Mouse (Mus musculus) liver, embryonic 14.5 days (tissue): ENCODE measurements around the gene Ifi208. TPM values are rescaled to one million over a fixed set of nuclear protein-coding genes. Genes with fewer than 3 reads are reported as not detected.
"Not testable (repeated sequence)": the region's sequence is repeated elsewhere in the genome, so short reads cannot be mapped to it uniquely, and the experiment has no call there.

ENCODE experiments used
- ATAC-seq: fragments of 200-750 bp; cut with Nextera tagmentation; 2 replicates; pipeline ENCODE4 v1.8.0; 2017; ENCODE audit warnings: moderate number of reproducible peaks, mild to moderate bottlenecking, moderate library complexity; ENCODE audit not compliant: insufficient read depth
- DNase-seq, 3 experiments: peaks; one replicate each; pipeline ENCODE4 v3.0.0-alpha.2; 2012 to 2013; ENCODE audit warnings: low read depth in 3 of 3, low spot score in 3 of 3
- H3K27ac ChIP-seq: fragments of 300-500 bp; sonication (generic); 2 replicates; pipeline ENCODE4 v1.5.1; 2014; ENCODE audit warnings: moderate library complexity, mild to moderate bottlenecking, control low read depth, inconsistent platforms
- H3K27me3 ChIP-seq: fragments of 300-500 bp; sonication (generic); 2 replicates; pipeline ENCODE4 v1.6.1; 2014; ENCODE audit warnings: mild to moderate bottlenecking, low read length, moderate library complexity; ENCODE audit not compliant: control insufficient read depth, insufficient read depth
- H3K36me3 ChIP-seq: fragments of 300-500 bp; sonication (generic); replicated peaks from 2 replicates; pipeline ENCODE4 v1.6.1; 2014; ENCODE audit warnings: low read depth; ENCODE audit not compliant: control insufficient read depth, insufficient read depth
- H3K4me1 ChIP-seq, 2 experiments: fragments of 200-500 bp in 1 of 2; fragments of 300-500 bp in 1 of 2; sonication (generic) in 1 of 2; replicated peaks; 2 replicates each; pipeline ENCODE4 v1.6.1; 2012 to 2014; ENCODE audit warnings: antibody characterized with exemption in 1 of 2, inconsistent platforms in 1 of 2, low read length in 1 of 2; ENCODE audit not compliant: control insufficient read depth in 2 of 2, insufficient read depth in 2 of 2
- H3K4me2 ChIP-seq: fragments of 300-500 bp; sonication (generic); 2 replicates; pipeline ENCODE4 v1.6.1; 2014; ENCODE audit warnings: low read depth, mild to moderate bottlenecking, control low read depth, moderate library complexity
- H3K4me3 ChIP-seq, 2 experiments: fragments of 200-500 bp in 1 of 2; fragments of 300-500 bp in 1 of 2; sonication (generic) in 1 of 2; 2 replicates each; pipeline ENCODE4 v1.5.1; 2012 to 2014; ENCODE audit warnings: low read depth in 2 of 2, low read length in 2 of 2, mild to moderate bottlenecking in 2 of 2, control low read depth in 1 of 2, inconsistent platforms in 1 of 2, moderate library complexity in 1 of 2; ENCODE audit not compliant: insufficient read depth in 1 of 2
- H3K9ac ChIP-seq: fragments of 300-500 bp; sonication (generic); replicated peaks from 2 replicates; pipeline ENCODE4 v1.6.1; 2014; ENCODE audit warnings: mild to moderate bottlenecking, control low read depth, moderate library complexity
- H3K9me3 ChIP-seq: fragments of 300-500 bp; sonication (generic); 2 replicates; pipeline ENCODE4 v1.6.1; 2016; ENCODE audit warnings: low read length, mixed read lengths; ENCODE audit not compliant: control insufficient read depth
- CTCF ChIP-seq: IDR thresholded peaks from 2 replicates; pipeline ENCODE4 v1.5.1; 2016; ENCODE audit warnings: antibody characterized with exemption, low read depth, control low read depth
- EP300 ChIP-seq: IDR thresholded peaks from 2 replicates; pipeline ENCODE4 v1.6.1; 2016; ENCODE audit warnings: antibody characterized with exemption, low read depth
- WGBS: fragments of 180-500 bp; shearing (Covaris S2); extraction: QIAGEN DNeasy Blood & Tissue Kit; methylation state at CpG from one replicate; pipeline ENCODE4 v1.1.7; 2014; ENCODE audit not compliant: insufficient replicate concordance; 5-methylcytosine and 5-hydroxymethylcytosine counted together
- polyA plus RNA-seq, 2 experiments: library from polyadenylated mRNA; depleted of rRNA in 1 of 2; stranded (reverse) in 1 of 2; unstranded in 1 of 2; fragments of >200 nt; fragmentation: Nextera tagmentation in 1 of 2; extraction: Ambion mirVana in 1 of 2; gene quantifications; 2 replicates each; pipeline versions ENCODE4 v1.2.1 to v1.2.3; 2012 to 2014

The Ifi208 gene
- polyA plus RNA-seq (2012; rRNA removed) = not detected in 2 replicates
- polyA plus RNA-seq (2014; fragmentation: Nextera tagmentation; extraction: Ambion mirVana) = 0.08 TPM in 1 of 2 replicates, not detected in the other

DNA sequence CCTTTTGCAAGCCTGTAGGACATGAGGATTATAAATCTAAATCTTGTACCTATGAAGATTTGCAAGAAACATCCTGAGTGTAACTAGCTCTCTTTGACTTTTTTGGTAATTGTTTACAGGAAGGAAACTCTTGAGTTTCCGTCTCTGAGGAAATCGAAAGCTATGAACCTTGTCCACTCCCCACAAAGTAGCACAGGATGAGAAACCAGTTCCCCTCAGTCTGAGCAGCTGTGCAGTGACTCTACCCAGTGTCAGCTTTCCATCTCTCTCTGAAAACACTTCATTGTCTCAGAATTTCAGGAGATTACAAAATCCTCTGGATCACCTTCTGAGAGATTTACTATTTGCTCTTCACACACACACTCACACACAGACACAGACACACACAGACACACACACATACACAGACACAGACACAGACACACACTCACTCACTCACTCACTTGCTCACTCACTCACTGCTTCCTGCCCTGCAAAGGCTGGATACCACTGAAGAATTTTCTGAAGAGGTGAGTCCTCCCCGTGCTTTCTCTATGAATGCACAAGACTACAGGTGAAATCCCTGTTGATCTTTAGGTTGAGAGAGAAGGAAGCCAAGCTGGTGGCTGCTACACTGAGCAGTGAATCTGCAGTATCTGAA lies at the start of gene Ifi208:
TSS of gene Ifi208 (plus strand) at position 218 of the 640 bp plus-strand sequence.
- H3K27me3 ChIP-seq, H3K9me3 ChIP-seq, DNase-seq, H3K4me2 ChIP-seq, H3K9ac ChIP-seq, H3K4me1 ChIP-seq, H3K4me3 ChIP-seq, H3K27ac ChIP-seq, H3K36me3 ChIP-seq, ATAC-seq: not testable (repeated sequence)
- WGBS = 31% methylated on average over 3 of the region's 3 CpGs

DNA sequence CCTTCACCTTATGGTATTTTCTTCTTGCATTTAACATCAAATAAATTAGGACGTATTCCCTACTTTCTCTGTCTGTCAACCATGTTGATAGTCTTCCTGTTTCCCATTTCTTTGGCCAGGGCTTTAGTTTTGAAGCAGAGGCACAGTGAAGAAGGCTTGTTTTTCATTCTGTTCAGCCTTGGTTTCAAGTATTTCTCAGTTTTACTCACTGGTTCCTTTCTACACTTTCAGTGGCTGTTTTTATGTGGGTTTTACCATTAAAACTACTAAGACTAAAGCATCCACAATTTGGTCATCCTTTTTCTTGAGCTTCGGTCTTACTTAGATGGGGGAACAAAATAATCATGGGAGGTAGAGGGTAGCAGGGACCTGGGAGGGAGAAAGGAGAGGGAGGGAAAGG lies 49.4 kb upstream of the Ifi208 start:
- DNase-seq = no peak
- Histone ChIP-seq H3K36me3 (no peaks in the 10 kb centered on the region), H3K4me2 (no peak overlapping the region), H3K9me3 (no peaks in the 10 kb centered on the region), H3K4me1 (no peaks in the 10 kb centered on the region), H3K27ac (no peak overlapping the region), H3K4me3 (no peak overlapping the region), H3K9ac (no peak overlapping the region), H3K27me3 (no peaks in the 10 kb centered on the region)
- TF ChIP-seq EP300 = no peak
- TF ChIP-seq CTCF = no peak
- ATAC-seq = no peak
- 51% methylated on average over 2 of the region's 2 CpGs for WGBS

DNA sequence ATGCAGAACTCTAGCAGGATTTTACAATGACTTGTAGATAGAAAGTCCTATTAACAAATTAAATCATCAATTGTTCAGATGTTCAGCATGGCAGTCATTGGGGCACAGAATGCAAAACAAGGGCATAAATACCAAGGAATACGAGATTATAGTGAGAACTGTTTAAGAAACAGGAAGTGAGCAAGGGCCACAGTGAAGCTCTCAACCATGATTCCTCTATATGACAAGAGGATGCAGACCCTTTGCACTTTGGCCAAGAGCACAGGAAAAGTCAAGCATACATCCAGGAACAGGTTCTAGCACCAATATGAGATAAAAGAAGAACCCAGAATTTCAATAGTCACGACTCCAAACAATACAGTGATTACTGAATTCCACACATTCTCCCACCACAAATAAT lies 46.8 kb upstream of the Ifi208 start:
- WGBS = 26% methylated on average over 2 of the region's 2 CpGs
- Histone ChIP-seq H3K4me3 (no peak overlapping the region), H3K4me2 (no peak overlapping the region), H3K27me3 (no peaks in the 10 kb centered on the region), H3K36me3 (no peaks in the 10 kb centered on the region), H3K27ac (no peak overlapping the region), H3K4me1 (no peaks in the 10 kb centered on the region), H3K9me3 (no peaks in the 10 kb centered on the region), H3K9ac (no peak overlapping the region)
- ATAC-seq = no peak
- DNase-seq = no peak
- TF ChIP-seq CTCF (no peak), EP300 (no peak)

DNA sequence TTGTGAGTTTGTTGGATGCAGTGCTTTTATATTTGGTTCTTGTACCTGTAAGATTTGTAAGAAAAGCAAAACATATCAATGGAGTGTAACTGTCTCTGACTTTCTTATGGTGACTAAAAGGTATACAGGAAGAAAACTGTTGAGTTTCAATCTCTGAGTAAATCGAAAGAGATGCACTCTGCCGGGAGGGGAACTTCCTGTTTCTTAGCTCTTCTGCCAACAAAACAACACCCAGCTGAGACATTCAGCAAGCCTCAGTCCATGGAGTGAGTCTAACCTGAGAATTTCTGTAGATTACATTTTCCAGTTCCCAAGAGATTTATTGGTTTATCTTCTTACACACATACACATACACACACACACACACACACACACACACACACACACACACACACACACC lies 42.9 kb upstream of the Ifi208 start, which contains the start of gene Ifi209:
TSS of gene Ifi209 (plus strand) at position 296 of the 400 bp plus-strand sequence.
- H3K4me1 ChIP-seq, H3K4me2 ChIP-seq, ATAC-seq, H3K27ac ChIP-seq, H3K36me3 ChIP-seq, H3K9me3 ChIP-seq, DNase-seq, H3K9ac ChIP-seq, H3K27me3 ChIP-seq, H3K4me3 ChIP-seq: not testable (repeated sequence)
- WGBS = 14% methylated on average over 2 of the region's 2 CpGs

DNA sequence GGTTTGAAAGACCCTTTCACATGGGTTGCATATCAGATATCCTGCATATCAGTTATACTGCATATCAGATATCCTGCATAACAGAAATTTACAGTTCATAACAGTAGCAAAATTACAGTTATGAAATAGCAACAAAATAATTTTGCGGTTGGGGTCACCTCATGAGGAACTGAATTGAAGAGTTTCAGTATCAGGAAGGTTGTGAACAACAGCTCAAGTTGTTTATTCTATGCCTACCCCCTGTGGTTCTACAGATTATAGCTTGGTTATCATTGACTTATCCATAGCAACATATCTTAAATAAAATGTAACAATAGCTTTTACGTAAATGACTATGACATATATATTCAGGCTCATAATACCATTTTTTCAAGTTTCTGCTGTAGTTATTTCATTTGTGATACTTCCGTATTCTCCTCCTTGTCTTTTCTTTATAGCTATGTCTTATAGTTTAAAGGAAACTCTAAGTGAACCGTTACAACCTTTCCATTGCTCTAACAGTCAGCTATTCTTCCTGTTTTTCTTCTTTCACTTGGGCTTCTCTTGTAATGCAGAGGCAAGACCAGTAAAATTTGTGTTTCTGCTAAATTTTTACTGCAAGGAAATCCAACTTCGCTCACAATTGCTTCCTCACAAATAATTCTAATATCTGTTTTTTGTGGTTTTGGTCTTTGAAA lies 39.4 kb upstream of the Ifi208 start:
- Histone ChIP-seq H3K4me1 (no peaks in the 10 kb centered on the region), H3K4me3 (no peak overlapping the region), H3K27me3 (no peaks in the 10 kb centered on the region), H3K9me3 (no peaks in the 10 kb centered on the region), H3K36me3 (no peaks in the 10 kb centered on the region), H3K27ac (no peak overlapping the region), H3K4me2 (no peak overlapping the region), H3K9ac (no peak overlapping the region)
- ATAC-seq (no peak), DNase-seq (no peak)
- TF ChIP-seq CTCF = no peak
- TF ChIP-seq EP300 = no peak
- WGBS = 62% methylated on average over 5 of the region's 5 CpGs
